Mouse (Mus musculus) liver, embryonic 11.5 days (tissue): ENCODE measurements around the gene Tssk4. TPM values are rescaled to one million over a fixed set of nuclear protein-coding genes. Genes with fewer than 3 reads are reported as not detected.

ENCODE experiments used
- ATAC-seq: fragments of 200-750 bp; cut with Nextera tagmentation; replicated peaks from 2 replicates; pipeline ENCODE4 v1.8.0; 2017; ENCODE audit warnings: moderate number of reproducible peaks, mild to moderate bottlenecking, moderate TSS enrichment, moderate library complexity; ENCODE audit not compliant: low FRiP score
- DNase-seq: peaks from one replicate; pipeline ENCODE4 v3.0.0-alpha.2; 2017; ENCODE audit warnings: low spot score
- H3K27ac ChIP-seq: fragments of 300-500 bp; sonication (generic); 2 replicates; pipeline ENCODE4 v1.5.1; 2014; ENCODE audit warnings: mild to moderate bottlenecking, low read depth, low read length, control low read depth
- H3K27me3 ChIP-seq: fragments of 300-500 bp; sonication (generic); replicated peaks from 2 replicates; pipeline ENCODE4 v1.6.1; 2014; ENCODE audit warnings: low read length, mixed read lengths; ENCODE audit not compliant: control insufficient read depth, insufficient read depth
- H3K36me3 ChIP-seq: fragments of 300-500 bp; sonication (generic); 2 replicates; pipeline ENCODE4 v1.6.1; 2014; ENCODE audit warnings: mild to moderate bottlenecking, low read length, moderate library complexity, mixed read lengths; ENCODE audit not compliant: control insufficient read depth, insufficient read depth
- H3K4me1 ChIP-seq: fragments of 300-500 bp; sonication (generic); replicated peaks from 2 replicates; pipeline ENCODE4 v1.6.1; 2014; ENCODE audit warnings: low read length, mixed read lengths; ENCODE audit not compliant: control insufficient read depth, insufficient read depth
- H3K4me2 ChIP-seq: fragments of 300-500 bp; sonication (generic); 2 replicates; pipeline ENCODE4 v1.6.1; 2014; ENCODE audit warnings: mild to moderate bottlenecking, control low read depth, moderate library complexity
- H3K4me3 ChIP-seq: fragments of 300-500 bp; sonication (generic); 2 replicates; pipeline ENCODE4 v1.5.1; 2014; ENCODE audit warnings: low read depth, low read length, control low read depth
- H3K9ac ChIP-seq: fragments of 300-500 bp; sonication (generic); 2 replicates; pipeline ENCODE4 v1.6.1; 2014; ENCODE audit warnings: low read depth, low read length, control low read depth
- H3K9me3 ChIP-seq: fragments of 300-500 bp; sonication (generic); 2 replicates; pipeline ENCODE4 v1.6.1; 2016; ENCODE audit warnings: low read length, inconsistent platforms, mixed read lengths; ENCODE audit not compliant: control insufficient read depth
- WGBS: fragments of 180-500 bp; shearing (Covaris S2); extraction: QIAGEN DNeasy Blood & Tissue Kit; methylation state at CpG from one replicate; pipeline ENCODE4 v1.1.7; 2014; 5-methylcytosine and 5-hydroxymethylcytosine counted together
- polyA plus RNA-seq: library from polyadenylated mRNA; unstranded; fragments of >200 nt; fragmentation: Nextera tagmentation; extraction: Ambion mirVana; gene quantifications from 2 replicates; pipeline ENCODE4 v1.2.1, GENCODE M21; 2014

Tssk4 gene
- polyA plus RNA-seq = 0.47 and 0.49 TPM in 2 replicates

- Histone ChIP-seq H3K9me3 (no peaks in the 10 kb centered on the region), H3K4me3 (no peak within 1 kb of the TSS), H3K36me3 (peaks cover 5% of the 10 kb centered on the region), H3K4me1 (peaks cover 11% of the 10 kb centered on the region), H3K4me2 (no peak within 1 kb of the TSS), H3K9ac (no peak within 1 kb of the TSS), H3K27ac (no peak within 1 kb of the TSS), H3K27me3 (no peaks in the 10 kb centered on the region)
- ATAC-seq (no peak), DNase-seq (no peak)
- WGBS = 86% methylated on average over 2 of the region's 2 CpGs
These were observed at the start of gene Tssk4 for GRCm38 (mm10) chr14:55649884-55650283. Tssk4 (plus strand) TSS chr14:55650184.

DNA sequence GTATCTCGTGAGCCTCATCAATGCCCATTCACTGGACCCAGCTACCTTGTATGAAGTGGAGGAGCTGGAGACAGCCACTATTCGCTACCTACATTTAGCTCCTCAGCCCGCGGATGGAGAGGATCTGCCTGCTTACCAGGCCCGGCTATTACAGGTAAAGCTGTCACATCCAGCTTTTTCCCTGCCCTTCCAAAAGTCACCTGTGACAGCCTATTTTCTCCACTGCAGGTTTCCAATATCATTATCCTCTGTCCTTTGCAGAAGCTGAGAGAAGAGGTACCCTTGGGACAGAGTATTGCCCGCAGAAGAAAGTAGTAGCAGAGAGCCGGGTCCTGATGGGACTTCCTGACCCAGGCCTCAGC lies 46.7 kb upstream of the Tssk4 start, which contains the start of gene Irf9:
Gene Irf9 (plus strand): TSS at position 301 of the 362 bp plus-strand sequence.
- Histone ChIP-seq H3K36me3 (peaks cover 45% of the 10 kb centered on the region), H3K27ac (peak within 1 kb of the TSS; percentile 83), H3K27me3 (no peaks in the 10 kb centered on the region), H3K4me2 (peak within 1 kb of the TSS; percentile 78), H3K4me1 (peaks cover 19% of the 10 kb centered on the region), H3K4me3 (peak within 1 kb of the TSS; percentile 60), H3K9ac (peak within 1 kb of the TSS; percentile 68), H3K9me3 (no peaks in the 10 kb centered on the region)
- ATAC-seq (no peak), DNase-seq (no peak)
- WGBS = 84% methylated on average over 7 of the region's 7 CpGs

GRCm38 (mm10) chr14:55603633-55604576 lies 46.1 kb upstream of the Tssk4 start:
- WGBS = 17% methylated on average over 19 of the region's 19 CpGs
- ATAC-seq (peak; percentile 94), DNase-seq (peak; percentile 82)
- Histone ChIP-seq H3K4me3 (peak overlapping the region; percentile 60), H3K27me3 (no peaks in the 10 kb centered on the region), H3K4me2 (peak overlapping the region; percentile 78), H3K4me1 (peaks cover 19% of the 10 kb centered on the region), H3K36me3 (peaks cover 46% of the 10 kb centered on the region), H3K27ac (peak overlapping the region; percentile 83), H3K9me3 (no peaks in the 10 kb centered on the region), H3K9ac (peak overlapping the region; percentile 68)

GRCm38 (mm10) chr14:55604823-55605222 lies 45.2 kb upstream of the Tssk4 start:
- H3K4me2 ChIP-seq = peak overlapping the region; percentile 78
- H3K4me1 ChIP-seq = peaks cover 19% of the 10 kb centered on the region

GRCm38 (mm10) chr14:55605743-55606459 lies 44.1 kb upstream of the Tssk4 start:
- Histone ChIP-seq H3K4me2 (peak overlapping the region; percentile 42), H3K36me3 (peaks cover 42% of the 10 kb centered on the region), H3K9ac (peak overlapping the region; percentile 46; the same call in 1 of the 2 replicates), H3K9me3 (no peaks in the 10 kb centered on the region), H3K4me3 (peak overlapping the region; percentile 10; the same call in 1 of the 2 replicates), H3K27me3 (no peaks in the 10 kb centered on the region), H3K27ac (peak overlapping the region; percentile 43), H3K4me1 (peaks cover 19% of the 10 kb centered on the region)
- 82% methylated on average over 16 of the region's 16 CpGs for WGBS
- ATAC-seq = no peak
- no peak for DNase-seq

More at GRCm38 (mm10) chr14:55604823-55605222, 45.2 kb upstream of the Tssk4 start:
- Histone ChIP-seq H3K27ac (peak overlapping the region; percentile 83; the same call in 1 of the 2 replicates), H3K9ac (peak overlapping the region; percentile 68), H3K9me3 (no peaks in the 10 kb centered on the region), H3K4me3 (peak overlapping the region; percentile 60), H3K36me3 (peaks cover 40% of the 10 kb centered on the region), H3K27me3 (no peaks in the 10 kb centered on the region)
- 88% methylated on average over 11 of the region's 11 CpGs for WGBS
- ATAC-seq = no peak
- no peak for DNase-seq

- DNase-seq = no peak
- WGBS = 90% methylated on average over 6 of the region's 6 CpGs
- Histone ChIP-seq H3K9me3 (no peaks in the 10 kb centered on the region), H3K36me3 (peaks cover 28% of the 10 kb centered on the region), H3K27ac (no peak overlapping the region), H3K4me2 (no peak overlapping the region), H3K4me3 (no peak overlapping the region), H3K4me1 (peaks cover 17% of the 10 kb centered on the region), H3K9ac (no peak overlapping the region), H3K27me3 (no peaks in the 10 kb centered on the region)
- no peak for ATAC-seq
These were observed 41.6 kb upstream of the Tssk4 start for GRCm38 (mm10) chr14:55608339-55608738.

GRCm38 (mm10) chr14:55613346-55613745 lies 36.6 kb upstream of the Tssk4 start:
- H3K4me1 ChIP-seq = peaks cover 10% of the 10 kb centered on the region

DNA sequence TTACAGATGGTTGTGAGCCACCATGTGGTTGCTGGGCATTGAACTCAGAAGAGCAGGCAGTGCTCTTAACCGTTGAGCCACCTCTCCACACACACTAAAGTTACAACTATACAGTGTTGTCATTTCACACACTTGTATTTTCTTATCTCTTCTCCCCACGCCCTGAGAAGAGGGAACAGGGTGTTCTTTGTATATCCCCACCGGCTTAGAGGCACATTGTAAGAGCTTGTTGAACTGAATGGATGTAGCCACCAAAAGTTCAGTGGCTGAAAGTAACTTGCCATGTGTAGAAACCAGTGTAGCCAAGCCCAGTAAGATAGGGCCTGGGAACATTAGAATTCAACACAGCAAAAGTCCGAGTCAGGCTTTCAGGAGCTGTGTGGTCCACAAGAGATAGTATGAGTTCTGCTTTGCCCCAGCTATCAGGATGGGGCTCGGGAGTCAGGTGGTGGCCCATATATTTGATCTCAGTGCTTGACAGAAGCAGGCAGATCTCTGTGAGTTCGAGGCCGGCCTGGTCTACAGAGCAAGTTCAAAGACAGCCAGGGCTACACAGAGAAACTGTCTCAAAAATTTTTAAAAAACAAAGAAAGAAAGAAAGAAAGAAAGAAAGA lies 35.3 kb upstream of the Tssk4 start:
- Histone ChIP-seq H3K4me2 (0 out of 2 replicates have a peak overlapping the region, but pooled peaks have one; percentile 12), H3K27me3 (no peaks in the 10 kb centered on the region), H3K36me3 (peaks cover 3% of the 10 kb centered on the region; the same call in 1 of the 2 replicates), H3K9ac (no peak overlapping the region), H3K27ac (peak overlapping the region; percentile 92), H3K4me3 (no peak overlapping the region), H3K4me1 (peaks cover 16% of the 10 kb centered on the region), H3K9me3 (no peaks in the 10 kb centered on the region)
- 51% methylated on average over 7 of the region's 7 CpGs for WGBS
- no peak for DNase-seq
- peak; percentile 85 for ATAC-seq

More at GRCm38 (mm10) chr14:55613346-55613745, 36.6 kb upstream of the Tssk4 start:
- Histone ChIP-seq H3K4me2 (no peak overlapping the region), H3K27me3 (no peaks in the 10 kb centered on the region), H3K9me3 (no peaks in the 10 kb centered on the region), H3K27ac (peak overlapping the region; percentile 61), H3K4me3 (no peak overlapping the region), H3K9ac (no peak overlapping the region), H3K36me3 (peaks cover 8% of the 10 kb centered on the region)
- 75% methylated on average over 6 of the region's 6 CpGs for WGBS
- DNase-seq = no peak
- no peak for ATAC-seq
